ENCODE assay signal across 18 mouse cellular contexts in the genomic region with DNA sequence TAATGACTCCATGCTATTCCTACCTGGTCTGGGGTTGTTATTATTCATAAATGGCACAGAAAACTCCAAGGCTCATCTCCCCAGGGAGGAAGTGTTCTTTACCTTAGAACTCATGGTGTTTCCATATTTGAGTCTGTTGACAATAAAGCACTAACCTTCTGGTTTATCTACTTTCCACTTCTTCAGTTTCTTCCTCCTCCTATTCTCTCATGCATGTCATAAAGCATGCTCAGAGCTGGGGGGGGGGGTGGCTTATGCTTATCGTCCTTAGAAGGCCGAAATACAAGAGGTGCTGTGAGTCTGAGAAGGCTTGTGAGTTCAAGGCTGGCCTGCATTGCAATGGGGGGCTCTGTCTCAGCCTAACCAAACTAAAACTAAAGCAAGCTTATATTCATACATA. TPM values are rescaled to one million over a fixed set of nuclear protein-coding genes. Genes with fewer than 3 reads are reported as not detected.
DNase-seq lines count a peak whose midpoint lies in the region; ATAC-seq and TF ChIP-seq lines count a peak whose summit lies in the region.
"Had no signal": no experiment of that assay in that cellular context is flagged by ENCODE, and none has a peak within 500 bp of the region (broad histone marks: within the 10 kb centered on the region; RNA-seq: fewer than 3 reads in every experiment).

No protein-coding gene starts in this region.

- no peaks in the 10 kb centered on the region for H3K27me3 ChIP-seq in heart, embryonic 14.5 days (ENCODE audit: control insufficient read depth, insufficient read depth, low read length)
- H3K27me3 ChIP-seq in lung, embryonic 16.5 days (ENCODE audit: control insufficient read depth, insufficient read depth, low read depth, low read length), result no peaks in the 10 kb centered on the region
- no peaks in the 10 kb centered on the region for H3K27me3 ChIP-seq in liver, postnatal 0 days (ENCODE audit: insufficient read depth, low read length)
- H3K27me3 ChIP-seq: embryonic facial prominence, embryonic 13.5 days; forebrain, embryonic 12.5 days; midbrain, embryonic 12.5 days had no signal

- no peak for TF ChIP-seq CTCF in liver, postnatal 0 days (IDR thresholded peaks at IDR 0.05; ENCODE audit: low read depth)

- H3K9me3 ChIP-seq in heart, embryonic 14.5 days (ENCODE audit: control insufficient read depth, low read length), result no peaks in the 10 kb centered on the region
- no peaks in the 10 kb centered on the region for H3K9me3 ChIP-seq in lung, embryonic 16.5 days (ENCODE audit: control insufficient read depth, low read length)
- H3K9me3 ChIP-seq in liver, postnatal 0 days (ENCODE audit: low read length), result no peaks in the 10 kb centered on the region
- H3K9me3 ChIP-seq: embryonic facial prominence, embryonic 13.5 days; forebrain, embryonic 12.5 days; midbrain, embryonic 12.5 days had no signal

- H3K4me2 ChIP-seq in heart, embryonic 14.5 days (ENCODE audit: low read length), result peak overlapping the region; percentile 65
- H3K4me2 ChIP-seq in lung, embryonic 16.5 days (ENCODE audit: low read depth, low read length), result peak overlapping the region; percentile 55; the same call in 1 of the 2 replicates
- H3K4me2 ChIP-seq in liver, postnatal 0 days (ENCODE audit: low read depth, low read length), result peak overlapping the region; percentile 67
- H3K4me2 ChIP-seq: forebrain, embryonic 12.5 days; midbrain, embryonic 12.5 days had no signal

- 63% methylated on average over 2 of the region's 2 CpGs for WGBS in heart, embryonic 14.5 days
- 56% methylated on average over 2 of the region's 2 CpGs for WGBS in lung, embryonic 16.5 days
- 40% methylated on average over 2 of the region's 2 CpGs for WGBS in liver, postnatal 0 days (ENCODE audit: insufficient replicate concordance)

- peak overlapping the region in 1 of 2 experiments; percentile 85; a peak in 2 of 4 replicates for H3K27ac ChIP-seq in heart, embryonic 14.5 days (replicated peaks in 1 of 2; ENCODE audit: control insufficient read depth in 1 of 2, insufficient read depth in 1 of 2, low read depth in 2 of 2, low read length in 2 of 2)
- no peak overlapping the region; the same call in 1 of the 2 replicates for H3K27ac ChIP-seq in lung, embryonic 16.5 days (ENCODE audit: low read length)
- H3K27ac ChIP-seq in liver, postnatal 0 days (ENCODE audit: low read depth), result peak overlapping the region; percentile 97; the same call in 1 of the 2 replicates
- H3K27ac ChIP-seq: forebrain, embryonic 12.5 days; midbrain, embryonic 12.5 days had no signal

- H3K9ac ChIP-seq in heart, embryonic 14.5 days (ENCODE audit: low read length), result no peak overlapping the region
- no peak overlapping the region for H3K9ac ChIP-seq in lung, embryonic 16.5 days (ENCODE audit: low read length)
- H3K9ac ChIP-seq in liver, postnatal 0 days (replicated peaks), result peak overlapping the region; percentile 36
- H3K9ac ChIP-seq: embryonic facial prominence, embryonic 13.5 days; forebrain, embryonic 12.5 days; midbrain, embryonic 12.5 days had no signal

- DNase-seq in heart, adult 11 months, result no peak
- DNase-seq in lung, postnatal 36 days, result no peak
- DNase-seq in MEL-GATA-1-ER (ENCODE audit: extremely low read depth, low read depth), result peak; percentile 39
- DNase-seq in liver, postnatal 0 days, result no peak
- no peak for DNase-seq in gastrocnemius, postnatal 4 days (ENCODE audit: low spot score in 2 of 2)
- DNase-seq in neural tube, embryonic 10.5 days (ENCODE audit: extremely low spot score, low spot score), result no peak
- DNase-seq: cerebellum, postnatal 25 days; kidney, postnatal 14 days; layer of hippocampus, adult 9-11 months; lung, postnatal 10 days had no signal

- no peak for ATAC-seq in heart, embryonic 14.5 days (ENCODE audit: insufficient number of reproducible peaks, insufficient read depth, low FRiP score, low read depth)
- no peak for ATAC-seq in lung, embryonic 16.5 days (ENCODE audit: low read depth)
- ATAC-seq in liver, postnatal 0 days, result no peak

- peaks cover 33 to 39% of the 10 kb centered on the region in 2 experiments for H3K4me1 ChIP-seq in heart, embryonic 14.5 days (ENCODE audit: control insufficient read depth in 2 of 2, insufficient read depth in 2 of 2, low read length in 2 of 2)
- peaks cover 38% of the 10 kb centered on the region for H3K4me1 ChIP-seq in lung, embryonic 16.5 days (replicated peaks; ENCODE audit: control insufficient read depth, insufficient read depth, low read length)
- H3K4me1 ChIP-seq in liver, postnatal 0 days (ENCODE audit: insufficient read depth), result peaks cover 29% of the 10 kb centered on the region
- H3K4me1 ChIP-seq: midbrain, embryonic 12.5 days had no signal

- 0 out of 2 replicates have a peak, but pooled peaks cover 5% of the 10 kb centered on the region for H3K36me3 ChIP-seq in heart, embryonic 14.5 days (ENCODE audit: control insufficient read depth, insufficient read depth, low read length)
- no peaks in the 10 kb centered on the region for H3K36me3 ChIP-seq in lung, embryonic 16.5 days (ENCODE audit: control insufficient read depth, insufficient read depth, low read length)
- H3K36me3 ChIP-seq in liver, postnatal 0 days (replicated peaks; ENCODE audit: insufficient read depth, low read length), result peaks cover 6% of the 10 kb centered on the region; the same call in 1 of the 2 replicates
- H3K36me3 ChIP-seq: embryonic facial prominence, embryonic 13.5 days; forebrain, embryonic 12.5 days; midbrain, embryonic 12.5 days had no signal

- H3K4me3 ChIP-seq in heart, embryonic 14.5 days (ENCODE audit: control insufficient read depth in 1 of 2, insufficient read depth in 1 of 2, low read depth in 1 of 2, low read length in 2 of 2), result peak overlapping the region in 1 of 2 experiments; percentile 38; a peak in 2 of 4 replicates
- H3K4me3 ChIP-seq in lung, embryonic 16.5 days (ENCODE audit: low read length), result no peak overlapping the region
- peak overlapping the region; percentile 63 for H3K4me3 ChIP-seq in liver, postnatal 0 days (ENCODE audit: low read depth, low read length)
- H3K4me3 ChIP-seq: embryonic facial prominence, embryonic 13.5 days; forebrain, embryonic 12.5 days; midbrain, embryonic 12.5 days; myocyte had no signal

- TF ChIP-seq EP300 in liver, postnatal 0 days (IDR thresholded peaks at IDR 0.05; ENCODE audit: low read depth), result no peak

RNA-seq across cellular contexts. Expression of gene Art4, which starts 2.4 kb away (rescaled TPM):
- 9.5 and 11.2 TPM in 2 replicates for polyA plus RNA-seq in heart, embryonic 14.5 days (2014; fragmentation: Nextera tagmentation; extraction: Ambion mirVana)
- 7.1 and 7.8 TPM in 2 replicates for polyA plus RNA-seq in lung, embryonic 16.5 days (2015; fragmentation: Nextera tagmentation; extraction: Ambion mirVana)
- polyA plus RNA-seq in liver, postnatal 0 days (2015; fragmentation: Nextera tagmentation; extraction: Ambion mirVana), result 10.6 and 11.1 TPM in 2 replicates
- 1 to 10 TPM in 1 of 2 experiments, under 1 TPM in 1; 0.41 to 1.0 TPM for total RNA-seq in gastrocnemius, postnatal 4 days (2021)
- polyA plus RNA-seq: myocyte had no signal

RNA-seq across cellular contexts. Expression of gene Smco3, which starts 19.9 kb away (rescaled TPM):
- not detected in 2 replicates for polyA plus RNA-seq in heart, embryonic 14.5 days (2014; fragmentation: Nextera tagmentation; extraction: Ambion mirVana)
- 3.3 and 3.5 TPM in 2 replicates for polyA plus RNA-seq in lung, embryonic 16.5 days (2015; fragmentation: Nextera tagmentation; extraction: Ambion mirVana)
- polyA plus RNA-seq in liver, postnatal 0 days (2015; fragmentation: Nextera tagmentation; extraction: Ambion mirVana), result not detected in 2 replicates
- total RNA-seq in gastrocnemius, postnatal 4 days (2021), result 1 to 10 TPM; 1.2 to 1.6 TPM
- polyA plus RNA-seq: activated CD4-positive, CD25-positive, alpha-beta regulatory T cell, adult 4 months had no signal

RNA-seq across cellular contexts. Expression of gene Mgp, which starts 20.4 kb away (rescaled TPM):
- polyA plus RNA-seq in heart, embryonic 14.5 days (2014; fragmentation: Nextera tagmentation; extraction: Ambion mirVana), result 457 and 563 TPM in 2 replicates
- 1,118 and 1,160 TPM in 2 replicates for polyA plus RNA-seq in lung, embryonic 16.5 days (2015; fragmentation: Nextera tagmentation; extraction: Ambion mirVana)
- polyA plus RNA-seq in liver, postnatal 0 days (2015; fragmentation: Nextera tagmentation; extraction: Ambion mirVana), result 4.5 and 6.2 TPM in 2 replicates
- 100 to 1,000 TPM in 1 of 2 experiments, 10 to 100 TPM in 1; 73.6 to 120 TPM for total RNA-seq in gastrocnemius, postnatal 4 days (2021)
- total RNA-seq: granulocyte monocyte progenitor cell, adult 5-6 weeks had no signal
- polyA plus RNA-seq: activated CD4-positive, CD25-positive, alpha-beta regulatory T cell, adult 4 months had no signal

RNA-seq across cellular contexts. Expression of gene Wbp11, which starts 27.1 kb away (rescaled TPM):
- polyA plus RNA-seq in heart, embryonic 14.5 days (2014; fragmentation: Nextera tagmentation; extraction: Ambion mirVana), result 67.7 and 69.5 TPM in 2 replicates
- 91.1 and 107 TPM in 2 replicates for polyA plus RNA-seq in lung, embryonic 16.5 days (2015; fragmentation: Nextera tagmentation; extraction: Ambion mirVana)
- 32.8 and 33.8 TPM in 2 replicates for polyA plus RNA-seq in liver, postnatal 0 days (2015; fragmentation: Nextera tagmentation; extraction: Ambion mirVana)
- total RNA-seq in gastrocnemius, postnatal 4 days (2021), result 10 to 100 TPM; 83.7 to 86.2 TPM

RNA-seq across cellular contexts. Expression of gene BC049715, which starts 27.8 kb away (rescaled TPM):
- 1.1 and 2.3 TPM in 2 replicates for polyA plus RNA-seq in heart, embryonic 14.5 days (2014; fragmentation: Nextera tagmentation; extraction: Ambion mirVana)
- polyA plus RNA-seq in lung, embryonic 16.5 days (2015; fragmentation: Nextera tagmentation; extraction: Ambion mirVana), result 0.87 and 1.7 TPM in 2 replicates
- polyA plus RNA-seq in liver, postnatal 0 days (2015; fragmentation: Nextera tagmentation; extraction: Ambion mirVana), result 0.44 and 0.99 TPM in 2 replicates
- total RNA-seq in gastrocnemius, postnatal 4 days (2021), result under 1 TPM; 0.39 to 0.57 TPM

Comparison
In these comparisons a context has a peak if more than half of its experiments do, and no peak if none do; other contexts are left out.
1. RNA of gene Mgp, which starts 20.4 kb away (polyA plus RNA-seq): 1,118 to 1,160 TPM in lung, embryonic 16.5 days and 457 to 563 TPM in heart, embryonic 14.5 days; 4.5 to 6.2 TPM in liver, postnatal 0 days; every median in the first group is over 10 times any median in the second.
2. Peak in every context shown above with its lines, with median percentiles within 50 percentile points of each other: H3K4me2 ChIP-seq.